Mouse (Mus musculus) cerebellum, adult 2 months (tissue): ENCODE measurements around the gene Ctbs.

Source experiments
- CTCF ChIP-seq: fragments of 200-500 bp; IDR thresholded peaks from 2 replicates; pipeline ENCODE4 v1.5.1; 2011; ENCODE audit warnings: low read depth, mild to moderate bottlenecking, control low read depth, low read length, moderate library complexity, borderline replicate concordance; ENCODE audit not compliant: insufficient read depth
- POLR2A ChIP-seq: fragments of 200-500 bp; IDR thresholded peaks from 2 replicates; pipeline ENCODE4 v1.6.1; 2011; ENCODE audit warnings: low read length, control low read depth, borderline replicate concordance; ENCODE audit not compliant: insufficient read depth

DNA sequence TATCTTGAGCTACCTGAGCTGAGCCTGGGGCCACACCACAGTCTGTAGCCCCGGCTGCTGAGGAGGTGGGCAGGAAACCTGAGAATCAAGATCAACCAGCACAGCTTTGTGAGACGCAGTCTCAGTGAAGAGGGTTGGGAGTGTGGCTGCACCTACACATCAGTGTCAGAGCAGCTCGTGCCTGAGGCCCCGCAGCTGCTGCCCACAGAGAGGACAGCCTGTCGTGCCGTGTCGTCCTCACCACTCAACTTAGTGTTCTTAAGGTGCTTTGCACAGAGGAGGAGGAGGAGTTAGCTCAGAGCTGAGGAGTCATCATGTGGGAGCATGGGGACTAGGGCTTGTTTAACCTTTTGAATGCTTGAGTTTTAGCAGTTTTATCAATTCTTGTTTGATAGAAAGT, 23.7 kb upstream of the Ctbs start:
- no peak for TF ChIP-seq POLR2A
- no peak for TF ChIP-seq CTCF
